8 mouse cellular contexts compared by ENCODE assay signal in the genomic region with DNA sequence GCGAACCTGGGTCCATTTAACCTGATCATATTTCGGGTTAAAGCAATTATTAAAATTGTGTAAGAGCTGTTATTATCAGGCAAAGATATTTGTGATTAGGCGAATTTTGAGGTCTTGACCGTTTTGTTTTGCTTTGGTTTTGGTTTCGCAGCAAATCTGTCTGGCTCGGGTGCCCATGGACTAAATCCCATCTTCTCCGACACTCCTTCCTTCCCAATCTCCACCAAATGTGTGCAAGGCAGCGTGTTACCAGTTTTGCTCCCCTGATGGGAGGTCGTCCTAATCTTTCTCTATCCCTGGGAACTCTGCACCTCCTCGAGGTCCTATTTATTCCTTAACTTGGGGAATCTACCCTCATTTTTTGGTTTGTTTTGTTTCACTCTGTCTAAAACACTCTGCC. TPM values are rescaled to one million over a fixed set of nuclear protein-coding genes. Genes with fewer than 3 reads are reported as not detected.
DNase-seq lines count a peak whose midpoint lies in the region; ATAC-seq and TF ChIP-seq lines count a peak whose summit lies in the region.

No protein-coding gene starts in this region.

- H3K9me3 ChIP-seq in liver, embryonic 11.5 days (ENCODE audit: control insufficient read depth, low read length): no peaks in the 10 kb centered on the region
- H3K9me3 ChIP-seq in stomach, postnatal 0 days (ENCODE audit: control insufficient read depth, low read length): no peaks in the 10 kb centered on the region

- peak overlapping the region; percentile 91 for H3K27ac ChIP-seq in gastrocnemius, adult 2 months
- H3K27ac ChIP-seq in thymus, adult 2 months (ENCODE audit: control insufficient read depth, insufficient read depth, low read length): peak overlapping the region; percentile 82
- H3K27ac ChIP-seq in liver, embryonic 11.5 days (ENCODE audit: low read depth, low read length): peak overlapping the region; percentile 93
- peak overlapping the region; percentile 98 for H3K27ac ChIP-seq in stomach, postnatal 0 days (replicated peaks)

- no peak for TF ChIP-seq EP300 in stomach, postnatal 0 days (optimal IDR thresholded peaks at IDR 0.05)

- H3K27me3 ChIP-seq in thymus, adult 2 months (ENCODE audit: control insufficient read depth, insufficient read depth, low read length): no peaks in the 10 kb centered on the region
- H3K27me3 ChIP-seq in liver, embryonic 11.5 days (replicated peaks; ENCODE audit: control insufficient read depth, insufficient read depth, low read length): no peaks in the 10 kb centered on the region
- no peaks in the 10 kb centered on the region for H3K27me3 ChIP-seq in stomach, postnatal 0 days (ENCODE audit: control insufficient read depth, insufficient read depth, low read length)

- no peaks in the 10 kb centered on the region for H3K36me3 ChIP-seq in thymus, adult 2 months (ENCODE audit: control insufficient read depth, insufficient read depth, low read length)
- no peaks in the 10 kb centered on the region for H3K36me3 ChIP-seq in liver, embryonic 11.5 days (ENCODE audit: control insufficient read depth, insufficient read depth, low read length)
- H3K36me3 ChIP-seq in stomach, postnatal 0 days (ENCODE audit: control insufficient read depth, insufficient read depth, low read length): no peaks in the 10 kb centered on the region

- TF ChIP-seq POLR2A in thymus, adult 2 months (IDR thresholded peaks at IDR 0.05; ENCODE audit: control insufficient read depth, extremely low read depth, insufficient read depth, low read length, poor library complexity): no peak

- H3K9ac ChIP-seq in liver, embryonic 11.5 days (ENCODE audit: low read depth, low read length): peak overlapping the region; percentile 90
- H3K9ac ChIP-seq in stomach, postnatal 0 days (ENCODE audit: low read length): peak overlapping the region; percentile 86

- peak overlapping the region; percentile 85 for H3K4me3 ChIP-seq in gastrocnemius, adult 2 months
- H3K4me3 ChIP-seq in thymus, adult 2 months (ENCODE audit: control insufficient read depth, insufficient read depth, low read length): peak overlapping the region; percentile 97
- H3K4me3 ChIP-seq in liver, embryonic 11.5 days (ENCODE audit: low read depth, low read length): peak overlapping the region; percentile 79
- peak overlapping the region; percentile 64 for H3K4me3 ChIP-seq in stomach, postnatal 0 days (ENCODE audit: low read depth, low read length)

- no peak for TF ChIP-seq CTCF in gastrocnemius, adult 2 months (IDR thresholded peaks at IDR 0.05)
- no peak for TF ChIP-seq CTCF in thymus, adult 2 months (IDR thresholded peaks at IDR 0.05; ENCODE audit: borderline replicate concordance, control insufficient read depth, extremely low read depth, insufficient read depth, low read length, poor library complexity)
- no peak for TF ChIP-seq CTCF in stomach, postnatal 0 days (IDR thresholded peaks at IDR 0.05; ENCODE audit: low read depth)

- peak overlapping the region; percentile 78 for H3K4me2 ChIP-seq in liver, embryonic 11.5 days
- peak overlapping the region; percentile 74 for H3K4me2 ChIP-seq in stomach, postnatal 0 days (replicated peaks; ENCODE audit: low read depth)

- intact Hi-C loops in gastrocnemius, adult 2 months (cut with DNase I): loop anchor here (5.0 to 10.0 kb wide), 3 partner anchors 1423 to 1590 kb away; no protein-coding TSS in a partner anchor

- ATAC-seq in liver, embryonic 11.5 days (replicated peaks; ENCODE audit: low FRiP score): no peak
- no peak for ATAC-seq in stomach, postnatal 0 days (ENCODE audit: low FRiP score, low TSS enrichment)

- DNase-seq in gastrocnemius, adult 2 months: peak; percentile 42
- DNase-seq in gastrocnemius, adult 18-20 months (ENCODE audit: low spot score): no peak
- no peak for DNase-seq in thymus, adult 2 months
- DNase-seq in thymus, postnatal 10 days (ENCODE audit: low spot score in 2 of 2): no peak
- no peak for DNase-seq in liver, embryonic 11.5 days (ENCODE audit: low spot score)
- peak; percentile 19 for DNase-seq in stomach, postnatal 0 days (ENCODE audit: low spot score)
- DNase-seq in thymus, postnatal 36 days: no peak
- no peak for DNase-seq in frontal cortex, postnatal 14 days (ENCODE audit: low spot score in 2 of 2)

- H3K4me1 ChIP-seq in thymus, adult 2 months (replicated peaks; ENCODE audit: control insufficient read depth, insufficient read depth, low read length): peaks cover 5% of the 10 kb centered on the region
- H3K4me1 ChIP-seq in liver, embryonic 11.5 days (replicated peaks; ENCODE audit: control insufficient read depth, insufficient read depth, low read length): peaks cover 7% of the 10 kb centered on the region; the same call in 1 of the 2 replicates
- no peaks in the 10 kb centered on the region for H3K4me1 ChIP-seq in stomach, postnatal 0 days (replicated peaks; ENCODE audit: control insufficient read depth, insufficient read depth)

- WGBS in thymus, adult 2 months: 29% methylated on average over 10 of the region's 10 CpGs
- 4% methylated on average over 10 of the region's 10 CpGs for WGBS in liver, embryonic 11.5 days
- WGBS in stomach, postnatal 0 days: 2% methylated on average over 10 of the region's 10 CpGs

RNA-seq across cellular contexts. Expression of gene Btn1a1, which starts 20.5 kb away (rescaled TPM):
- not detected for total RNA-seq in gastrocnemius, adult 2 months (2021)
- not detected for total RNA-seq in gastrocnemius, adult 18-20 months (2021)
- 0.05 and 0.15 TPM in 2 replicates for polyA plus RNA-seq in thymus, adult 2 months (2012; rRNA removed)
- polyA plus RNA-seq in liver, embryonic 11.5 days (2014; fragmentation: Nextera tagmentation; extraction: Ambion mirVana): 1.8 and 2.2 TPM in 2 replicates
- 0.05 TPM in 1 of 2 replicates, not detected in the other for polyA plus RNA-seq in stomach, postnatal 0 days (2015; fragmentation: Nextera tagmentation; extraction: Ambion mirVana)

RNA-seq across cellular contexts. Expression of gene Abt1, which starts 21.5 kb away (rescaled TPM):
- total RNA-seq in gastrocnemius, adult 2 months (2021): 1 to 10 TPM; 3.6 to 3.9 TPM
- total RNA-seq in gastrocnemius, adult 18-20 months (2021): 1 to 10 TPM; 3.8 to 4.2 TPM
- polyA plus RNA-seq in thymus, adult 2 months (2012; rRNA removed): 4.2 and 4.5 TPM in 2 replicates
- 13.1 and 13.4 TPM in 2 replicates for polyA plus RNA-seq in liver, embryonic 11.5 days (2014; fragmentation: Nextera tagmentation; extraction: Ambion mirVana)
- polyA plus RNA-seq in stomach, postnatal 0 days (2015; fragmentation: Nextera tagmentation; extraction: Ambion mirVana): 7.1 and 7.4 TPM in 2 replicates

RNA-seq across cellular contexts. Expression of gene Btn2a2, which starts 43.5 kb away (rescaled TPM):
- not detected for total RNA-seq in gastrocnemius, adult 2 months (2021)
- not detected for total RNA-seq in gastrocnemius, adult 18-20 months (2021)
- 0.23 and 0.27 TPM in 2 replicates for polyA plus RNA-seq in thymus, adult 2 months (2012; rRNA removed)
- polyA plus RNA-seq in liver, embryonic 11.5 days (2014; fragmentation: Nextera tagmentation; extraction: Ambion mirVana): 0.08 and 0.32 TPM in 2 replicates
- polyA plus RNA-seq in stomach, postnatal 0 days (2015; fragmentation: Nextera tagmentation; extraction: Ambion mirVana): 0.04 and 0.07 TPM in 2 replicates

Comparison
In these comparisons a context has a peak if more than half of its experiments do, and no peak if none do; other contexts are left out.
1. DNase-seq: peak in gastrocnemius, adult 2 months (single experiment) and stomach, postnatal 0 days (single experiment); none in gastrocnemius, adult 18-20 months (single experiment), thymus, adult 2 months (single experiment), thymus, postnatal 10 days (0 of 2), liver, embryonic 11.5 days (single experiment), thymus, postnatal 36 days (0 of 2) and frontal cortex, postnatal 14 days (0 of 2).
2. Peak in every context shown above with its lines, with median percentiles within 50 percentile points of each other: H3K27ac ChIP-seq and H3K4me3 ChIP-seq.